Mouse (Mus musculus) hindbrain, embryonic 13.5 days (tissue): ENCODE results near the gene Rhoh. TPM values are rescaled to one million over a fixed set of nuclear protein-coding genes. Genes with fewer than 3 reads are reported as not detected.

Source experiments
- polyA plus RNA-seq: library from polyadenylated mRNA; unstranded; fragments of >200 nt; fragmentation: Nextera tagmentation; extraction: Ambion mirVana; gene quantifications from 2 replicates; pipeline ENCODE4 v1.2.1, GENCODE M21; 2015

Rhoh gene
- polyA plus RNA-seq, 1 experiment from 2014 or later = 0.60 TPM

Other genes starting within 250 kb of the Rhoh start
- gene Pds5a, start 162.9 kb upstream of the Rhoh start, polyA plus RNA-seq = 54.2 and 57.8 TPM in 2 replicates
- gene N4bp2, start 97.7 kb upstream of the Rhoh start, polyA plus RNA-seq = 19.2 and 19.4 TPM in 2 replicates
- 0.14 TPM in 1 of 2 replicates, not detected in the other for gene Chrna9, start 73.7 kb downstream of the Rhoh start, polyA plus RNA-seq
- gene 9130230L23Rik, start 143.1 kb downstream of the Rhoh start, polyA plus RNA-seq = 0.44 TPM in 1 of 2 replicates, not detected in the other